Mouse (Mus musculus) lung, adult 18-20 months (tissue): ENCODE measurements around the gene S1pr1.

Experiments
- DNase-seq, 2 experiments: peaks; one replicate each; pipeline ENCODE4 v3.0.0; 2022; ENCODE audit warnings: mixed read lengths in 2 of 2

The S1pr1 gene

DNA sequence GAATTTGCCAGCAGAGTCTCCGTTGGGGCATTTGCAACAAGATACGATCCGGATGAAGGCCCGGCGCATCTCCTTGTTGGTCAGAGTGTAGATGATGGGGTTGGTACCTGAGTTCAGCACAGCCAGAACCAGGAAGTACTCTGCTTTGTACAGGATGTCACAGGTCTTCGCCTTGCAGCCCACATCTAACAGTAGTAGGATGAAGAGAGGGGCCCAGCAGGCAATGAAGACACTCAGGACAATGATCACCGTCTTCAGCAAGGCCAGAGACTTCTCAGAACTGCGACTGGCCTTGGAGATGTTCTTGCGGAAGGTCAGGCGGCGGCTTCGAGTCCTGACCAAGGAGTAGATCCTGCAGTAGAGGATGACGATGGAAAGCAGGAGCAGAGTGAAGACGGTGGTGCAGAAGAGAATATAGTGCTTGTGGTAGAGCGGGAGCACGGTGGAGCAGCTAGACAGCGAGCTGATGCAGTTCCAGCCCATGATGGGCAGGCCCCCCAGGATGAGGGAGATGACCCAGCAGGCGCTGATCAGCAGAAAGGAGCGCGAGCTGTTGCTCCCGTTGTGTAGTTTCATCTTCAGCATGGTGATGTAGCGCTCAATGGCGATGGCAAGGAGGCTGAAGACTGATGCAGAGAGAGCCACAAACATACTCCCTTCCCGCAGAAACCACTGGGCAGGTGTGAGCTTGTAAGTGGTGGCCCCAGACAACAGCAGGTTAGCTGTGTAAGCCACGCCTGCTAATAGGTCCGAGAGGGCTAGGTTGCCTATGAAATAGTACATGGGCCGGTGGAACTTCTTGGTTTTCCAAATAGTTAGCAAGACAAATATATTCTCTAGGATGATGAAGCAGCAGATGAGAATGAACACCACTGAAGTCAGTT lies 2.7 kb downstream of the S1pr1 start:
- no peak for DNase-seq

DNA sequence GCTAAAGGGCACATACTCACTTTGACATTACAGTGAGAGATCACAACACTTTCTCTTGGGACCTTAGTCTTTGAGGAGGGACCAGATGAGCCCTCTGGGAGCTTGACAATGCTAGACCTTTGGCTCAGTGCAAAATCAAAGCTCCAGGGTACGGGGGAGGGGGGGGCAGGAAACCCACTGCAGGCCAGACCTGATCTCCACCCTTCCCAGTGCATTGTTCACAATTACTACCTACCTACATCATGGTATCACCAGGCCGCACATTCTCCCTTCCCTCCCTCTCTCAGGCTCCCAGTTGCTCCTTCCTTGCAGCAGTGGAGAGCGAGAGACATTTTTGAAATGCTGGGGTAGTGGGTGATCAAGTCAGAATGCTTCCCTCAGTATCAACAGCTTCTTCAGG lies 3.5 kb downstream of the S1pr1 start:
- DNase-seq = peak in 1 of 2 experiments; percentile 45

DNA sequence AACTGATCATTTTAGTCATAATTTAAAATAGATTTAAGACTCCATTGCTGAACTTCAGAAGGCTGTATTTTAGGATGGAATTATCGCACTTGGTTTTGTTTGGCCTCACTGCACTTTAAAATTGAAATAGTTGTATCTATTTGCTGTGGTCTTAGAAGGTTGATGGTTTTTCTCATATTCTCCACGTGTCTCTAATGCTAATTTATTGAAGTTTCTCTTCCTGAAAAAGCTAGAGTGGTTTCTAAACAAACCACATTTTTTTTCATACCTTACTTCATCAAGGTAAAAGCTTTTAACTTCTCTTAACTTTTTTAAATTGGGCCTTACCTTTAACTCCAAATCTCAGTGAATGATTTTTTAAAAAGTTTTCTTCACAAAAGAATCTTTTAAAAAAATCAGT lies 4.8 kb downstream of the S1pr1 start:
- DNase-seq = no peak

DNA sequence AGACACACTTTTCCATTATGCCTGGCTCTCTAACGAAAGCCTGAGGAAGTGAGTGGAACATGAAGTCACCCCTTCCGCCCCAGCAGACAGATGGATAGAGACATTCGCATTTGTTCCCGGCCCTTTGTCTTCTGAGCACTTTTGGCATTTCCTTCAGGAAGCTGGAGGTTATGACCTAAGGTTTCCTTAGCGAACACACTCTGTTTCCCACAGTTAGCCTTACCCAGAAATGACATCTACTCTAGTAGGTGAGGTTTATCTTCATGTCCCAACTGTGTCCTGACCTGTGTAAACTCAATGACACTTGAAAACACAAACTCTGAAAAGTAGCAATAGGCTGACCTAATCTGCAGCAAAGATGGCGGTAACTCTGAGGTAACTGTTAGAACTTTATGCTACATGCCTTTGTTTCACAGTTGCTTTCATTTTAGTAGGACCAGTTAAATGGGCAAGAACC lies 5.7 kb downstream of the S1pr1 start:
- DNase-seq = peak; percentile 65 to 73

GRCm38 (mm10) chr3:115706736-115707135 lies 8.1 kb downstream of the S1pr1 start:
- DNase-seq = no peak

- no peak for DNase-seq
Observed at GRCm38 (mm10) chr3:115704254-115704908, 10.5 kb downstream of the S1pr1 start.

DNA sequence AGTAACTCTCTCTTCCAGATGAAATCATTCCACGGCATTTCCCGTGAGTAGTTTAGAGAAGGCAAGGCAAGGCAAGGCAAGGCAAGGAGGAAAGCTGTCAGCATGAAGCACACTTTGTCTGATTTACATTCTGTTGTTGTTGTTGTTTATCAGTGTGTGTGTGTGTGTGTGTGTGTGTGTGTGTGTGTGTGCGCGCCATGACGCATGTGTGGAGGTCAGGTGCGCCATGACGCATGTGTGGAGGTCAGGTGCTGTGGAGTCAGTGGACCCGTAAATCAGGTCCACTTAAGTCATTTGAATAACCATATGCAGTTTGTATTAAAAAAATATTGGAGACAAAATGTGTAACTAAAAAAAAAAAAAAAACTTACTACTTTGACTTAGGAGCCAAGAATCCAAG lies 11.2 kb downstream of the S1pr1 start:
- no peak for DNase-seq

- DNase-seq = no peak
Observed at GRCm38 (mm10) chr3:115702089-115702488, 12.8 kb downstream of the S1pr1 start.

- no peak for DNase-seq
Observed at GRCm38 (mm10) chr3:115695194-115695891, 19.5 kb downstream of the S1pr1 start.

DNA sequence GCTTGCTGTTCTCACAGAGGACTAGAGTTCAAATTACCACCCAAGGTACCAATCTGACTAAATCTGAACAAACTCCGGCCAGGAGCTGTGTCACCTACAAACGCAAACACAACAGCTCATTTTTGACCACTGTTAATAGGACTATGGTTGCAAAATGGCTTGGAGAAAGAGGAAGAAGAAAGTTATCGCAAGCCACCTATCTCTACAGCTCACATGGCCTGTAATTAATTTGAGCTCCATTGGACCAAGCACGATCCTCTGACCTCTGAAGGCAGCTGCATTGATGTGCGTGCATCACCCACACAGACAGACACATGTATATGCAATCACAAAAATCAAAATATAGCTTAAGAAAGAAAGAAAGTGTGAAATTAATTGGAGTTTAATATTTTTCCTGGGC lies 20.7 kb downstream of the S1pr1 start:
- no peak for DNase-seq

GRCm38 (mm10) chr3:115693390-115693789 lies 21.5 kb downstream of the S1pr1 start:
- no peak for DNase-seq

GRCm38 (mm10) chr3:115692857-115693256 lies 22.0 kb downstream of the S1pr1 start:
- DNase-seq = peak in 1 of 2 experiments; percentile 31

DNA sequence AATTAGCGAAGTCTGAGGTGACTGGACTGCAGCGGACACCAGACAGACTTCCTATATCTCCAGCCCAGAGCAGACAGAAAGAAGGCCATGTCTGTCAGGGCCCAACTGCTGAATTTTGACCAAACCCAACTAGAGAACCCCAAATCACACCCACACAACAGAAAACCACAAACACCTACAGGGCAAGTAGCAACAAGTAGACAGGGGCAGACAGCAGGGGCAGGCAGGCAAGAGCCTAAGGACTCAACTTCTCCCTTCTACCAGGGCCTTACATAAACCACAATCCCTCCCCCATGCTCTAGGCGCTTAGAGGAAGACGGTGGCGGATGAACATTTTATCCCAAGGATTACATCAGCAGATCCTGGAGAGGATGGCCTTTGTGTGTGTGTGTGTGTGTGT lies 22.5 kb downstream of the S1pr1 start:
- DNase-seq = no peak

DNA sequence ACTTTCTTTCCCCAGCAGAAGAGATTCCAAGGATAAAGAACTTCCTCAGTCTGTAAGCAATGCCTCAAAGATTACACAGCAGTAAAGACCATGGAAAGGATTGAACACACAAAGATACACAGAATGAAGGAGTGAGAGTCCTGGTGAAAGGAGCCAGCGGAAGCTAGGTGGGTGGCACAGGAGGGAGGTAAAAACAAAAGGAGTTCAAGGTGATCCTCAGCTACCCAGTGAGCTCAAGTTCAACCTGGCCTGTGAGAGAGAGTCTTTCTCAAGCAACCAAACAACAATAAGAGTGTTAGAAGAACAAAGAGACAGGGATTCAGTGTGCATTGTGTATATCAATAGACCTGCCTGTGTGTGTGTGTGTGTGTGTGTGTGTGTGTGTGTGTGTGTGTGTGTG lies 25.0 kb downstream of the S1pr1 start:
- no peak for DNase-seq

GRCm38 (mm10) chr3:115689352-115689751 lies 25.5 kb downstream of the S1pr1 start:
- DNase-seq = peak; percentile 30 to 44

GRCm38 (mm10) chr3:115687821-115688220 lies 27.1 kb downstream of the S1pr1 start:
- no peak for DNase-seq

DNA sequence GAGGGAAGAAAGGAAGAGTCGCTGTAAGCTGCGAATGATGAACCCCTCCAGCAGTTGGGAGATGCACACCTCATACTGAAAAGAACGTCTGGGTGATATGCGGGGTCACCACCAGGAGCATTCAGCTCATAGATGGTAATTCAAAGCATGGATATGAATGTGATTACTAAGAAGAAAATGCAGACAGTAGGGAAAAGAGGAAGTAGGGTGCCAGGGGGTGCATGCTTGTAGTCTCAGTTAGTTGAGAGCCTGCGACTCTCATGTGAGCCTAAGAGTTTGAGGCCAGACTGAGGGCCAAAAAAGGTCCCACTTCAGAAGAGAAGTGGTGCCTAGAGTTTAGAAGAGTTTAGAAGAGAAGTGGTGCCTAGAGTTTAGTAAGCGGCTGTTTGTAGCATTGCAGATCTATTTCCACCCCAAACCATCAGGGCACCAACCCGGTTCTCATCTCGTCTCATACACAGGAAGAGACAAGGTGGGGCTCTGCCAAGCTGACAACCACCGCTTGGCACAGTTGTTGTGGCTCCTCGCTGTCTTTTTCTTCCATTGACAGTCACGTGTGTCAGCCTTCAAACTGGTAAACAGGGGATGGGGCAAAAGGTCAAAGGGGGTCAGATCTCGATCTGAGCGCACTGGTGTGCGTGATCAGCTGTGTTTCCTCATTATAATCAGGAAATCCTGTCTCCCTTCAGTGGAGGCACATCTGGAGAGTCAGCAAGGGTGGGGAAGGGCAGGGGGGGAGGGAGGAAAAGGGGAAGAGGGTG lies 32.4 kb downstream of the S1pr1 start:
- peak; percentile 76 to 86 for DNase-seq

GRCm38 (mm10) chr3:115681184-115681583 lies 33.7 kb downstream of the S1pr1 start:
- DNase-seq = no peak

- no peak for DNase-seq
Observed at GRCm38 (mm10) chr3:115679022-115679421, 35.9 kb downstream of the S1pr1 start.

GRCm38 (mm10) chr3:115675546-115676535 lies 39.0 kb downstream of the S1pr1 start:
- DNase-seq = no peak

GRCm38 (mm10) chr3:115674665-115675064 lies 40.2 kb downstream of the S1pr1 start:
- no peak for DNase-seq
